Mouse (Mus musculus) midbrain, embryonic 11.5 days (tissue): ENCODE measurements around the gene Slc18a3. TPM values are rescaled to one million over a fixed set of nuclear protein-coding genes. Genes with fewer than 3 reads are reported as not detected.
A peak's percentile ranks its signal among the peaks of the same experiment; 100 is the strongest.

ENCODE experiments used
- ATAC-seq: fragments of 200-750 bp; cut with Nextera tagmentation; 2 replicates; pipeline ENCODE4 v1.8.0; 2017; ENCODE audit warnings: moderate TSS enrichment, moderate library complexity; ENCODE audit not compliant: low FRiP score
- DNase-seq: peaks from one replicate; pipeline ENCODE4 v3.0.0; 2015; ENCODE audit warnings: low spot score; ENCODE audit errors: missing footprints
- H3K27ac ChIP-seq: fragments of 300-500 bp; sonication (generic); 2 replicates; pipeline ENCODE4 v1.5.1; 2014; ENCODE audit warnings: low read depth, low read length
- H3K27me3 ChIP-seq: fragments of 300-500 bp; sonication (generic); 2 replicates; pipeline ENCODE4 v1.6.1; 2014; ENCODE audit warnings: mild to moderate bottlenecking, low read length, moderate library complexity, mixed read lengths; ENCODE audit not compliant: control insufficient read depth, insufficient read depth
- H3K36me3 ChIP-seq: fragments of 300-500 bp; sonication (generic); 2 replicates; pipeline ENCODE4 v1.6.1; 2014; ENCODE audit warnings: mild to moderate bottlenecking, low read length, moderate library complexity, mixed read lengths; ENCODE audit not compliant: control insufficient read depth, insufficient read depth
- H3K4me1 ChIP-seq: fragments of 300-500 bp; sonication (generic); 2 replicates; pipeline ENCODE4 v1.6.1; 2014; ENCODE audit warnings: low read length; ENCODE audit not compliant: control insufficient read depth, insufficient read depth
- H3K4me2 ChIP-seq: fragments of 300-500 bp; sonication (generic); 2 replicates; pipeline ENCODE4 v1.6.1; 2014; ENCODE audit warnings: mild to moderate bottlenecking, moderate library complexity
- H3K4me3 ChIP-seq: fragments of 300-500 bp; sonication (generic); 2 replicates; pipeline ENCODE4 v1.5.1; 2014; ENCODE audit warnings: low read depth, low read length
- H3K9ac ChIP-seq: fragments of 300-500 bp; sonication (generic); 2 replicates; pipeline ENCODE4 v1.6.1; 2014; ENCODE audit warnings: low read length
- H3K9me3 ChIP-seq: fragments of 300-500 bp; sonication (generic); 2 replicates; pipeline ENCODE4 v1.6.1; 2016; ENCODE audit warnings: low read length; ENCODE audit not compliant: control insufficient read depth
- WGBS: fragments of 180-500 bp; shearing (Covaris S2); extraction: QIAGEN DNeasy Blood & Tissue Kit; methylation state at CpG from one replicate; pipeline ENCODE4 v1.1.7; 2014; 5-methylcytosine and 5-hydroxymethylcytosine counted together
- polyA plus RNA-seq: library from polyadenylated mRNA; unstranded; fragments of >200 nt; fragmentation: Nextera tagmentation; extraction: Ambion mirVana; gene quantifications from 2 replicates; pipeline ENCODE4 v1.2.1, GENCODE M21; 2014

Slc18a3 gene
- polyA plus RNA-seq, 1 experiment from 2014 or later, result 0.19 TPM

DNA sequence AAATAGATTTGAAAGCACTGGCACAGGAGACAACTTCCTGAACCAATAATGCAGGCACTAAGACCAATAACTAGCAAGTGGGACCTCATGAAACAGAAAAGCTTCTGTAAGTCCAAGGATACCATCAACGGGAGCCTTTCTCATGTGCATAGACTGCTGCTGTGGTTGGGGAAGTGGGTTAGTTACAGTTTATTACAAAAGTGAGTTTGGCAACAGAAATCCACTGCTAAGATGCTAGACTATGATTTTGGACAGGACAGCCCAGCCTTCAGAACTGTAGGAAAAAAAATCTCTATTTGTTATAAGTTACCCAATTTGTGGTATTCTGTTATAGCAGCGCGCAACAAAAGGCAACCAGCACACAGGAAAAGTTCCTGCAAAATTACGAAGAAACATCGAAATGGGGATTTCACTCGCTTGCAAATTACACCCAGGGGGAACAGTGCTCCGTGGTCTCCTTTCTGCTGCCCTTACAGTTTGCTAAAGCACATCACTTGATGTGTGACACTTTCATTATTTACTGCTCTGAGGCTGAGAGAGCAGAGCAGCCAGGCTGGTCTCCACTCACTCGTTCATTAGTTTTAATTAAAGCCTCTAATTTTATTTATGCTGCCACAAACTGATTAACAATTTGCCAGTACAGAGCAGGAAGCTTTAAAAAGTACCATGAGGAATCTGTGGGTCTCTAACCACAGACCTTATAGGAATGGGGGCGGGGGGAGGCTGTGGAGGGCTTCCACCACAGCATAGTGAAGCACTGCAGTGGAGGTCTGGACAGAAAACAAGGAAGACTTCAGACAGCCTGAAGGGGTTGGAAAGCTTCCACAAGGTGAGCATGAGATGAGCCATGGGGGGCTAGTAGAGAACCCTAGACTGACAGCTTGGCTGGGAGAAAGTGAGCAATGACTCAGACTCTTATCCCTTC is 38.4 kb upstream of the Slc18a3 start:
- no peaks in the 10 kb centered on the region for H3K36me3 ChIP-seq
- WGBS, result 83% methylated on average over 9 of the region's 9 CpGs
- no peaks in the 10 kb centered on the region for H3K27me3 ChIP-seq
- no peak overlapping the region for H3K27ac ChIP-seq
- no peak overlapping the region for H3K4me3 ChIP-seq
- no peak overlapping the region for H3K9ac ChIP-seq
- ATAC-seq (no peak), DNase-seq (no peak)
- H3K4me2 ChIP-seq, result no peak overlapping the region
- no peaks in the 10 kb centered on the region for H3K9me3 ChIP-seq
- H3K4me1 ChIP-seq, result no peaks in the 10 kb centered on the region

DNA sequence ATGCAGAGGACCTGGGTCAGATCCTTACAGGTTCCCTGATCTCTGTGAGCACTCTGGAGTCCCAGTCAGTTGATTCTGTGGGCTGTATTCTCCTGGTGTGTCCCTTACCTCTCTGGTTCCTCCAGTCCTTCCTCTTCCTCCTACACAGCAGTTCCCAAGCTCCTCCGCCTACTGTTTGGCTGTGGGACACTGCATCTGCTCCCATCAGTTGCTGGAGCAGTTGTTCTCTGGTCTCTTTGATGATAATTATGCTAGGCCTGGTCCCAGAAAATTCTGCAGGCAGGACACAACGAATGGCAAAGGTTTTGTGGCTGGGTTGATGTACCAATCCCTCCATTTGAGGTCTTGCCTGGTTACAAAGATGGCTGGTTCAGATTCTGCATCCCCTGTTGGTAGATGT is 36.7 kb upstream of the Slc18a3 start:
- Histone ChIP-seq H3K4me3 (no peak overlapping the region), H3K4me2 (no peak overlapping the region), H3K9me3 (no peaks in the 10 kb centered on the region), H3K27me3 (no peaks in the 10 kb centered on the region), H3K36me3 (no peaks in the 10 kb centered on the region), H3K9ac (no peak overlapping the region), H3K4me1 (no peaks in the 10 kb centered on the region), H3K27ac (no peak overlapping the region)
- DNase-seq, result no peak
- WGBS, result 72% methylated on average over 2 of the region's 2 CpGs
- ATAC-seq, result no peak

DNA sequence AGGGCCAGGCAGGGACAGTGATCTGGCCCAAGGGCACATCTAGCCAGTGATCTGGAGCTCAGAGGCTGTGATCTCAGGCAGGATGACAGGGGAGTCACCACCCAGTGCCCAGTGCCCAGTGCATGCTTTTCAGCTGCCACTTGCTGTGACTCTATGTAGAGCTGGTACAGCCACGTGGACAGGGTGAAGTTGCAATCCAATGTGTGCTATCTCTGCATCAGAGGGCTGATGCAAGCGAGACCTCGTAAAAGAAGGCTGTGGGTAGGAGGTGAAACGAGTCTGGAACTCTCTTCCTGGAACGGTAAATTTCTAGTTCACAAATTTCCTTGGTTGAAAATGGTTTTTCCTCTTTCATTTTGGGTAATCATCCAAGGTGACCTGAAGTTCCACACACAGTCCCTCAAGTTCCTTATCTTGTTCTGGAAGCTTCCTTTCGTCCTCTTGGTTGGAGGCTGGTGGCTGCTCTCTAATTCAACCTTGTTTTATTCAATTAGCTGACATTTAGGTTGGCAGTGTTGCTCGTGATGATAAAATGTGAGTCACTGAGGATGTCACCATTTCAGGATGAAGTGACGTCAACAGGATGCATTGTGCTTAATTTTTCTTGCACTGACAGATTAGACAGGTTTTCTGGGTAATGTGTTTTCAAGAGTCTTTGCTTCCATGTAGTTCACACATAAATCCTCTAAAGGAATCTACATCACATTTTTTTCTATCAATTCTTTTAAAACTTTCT is 31.6 kb upstream of the Slc18a3 start:
- DNase-seq (no peak), ATAC-seq (no peak)
- H3K4me3 ChIP-seq, result no peak overlapping the region
- no peaks in the 10 kb centered on the region for H3K9me3 ChIP-seq
- no peaks in the 10 kb centered on the region for H3K27me3 ChIP-seq
- H3K9ac ChIP-seq, result no peak overlapping the region
- 80% methylated on average over 8 of the region's 8 CpGs for WGBS
- H3K4me2 ChIP-seq, result no peak overlapping the region
- H3K4me1 ChIP-seq, result peaks cover 2% of the 10 kb centered on the region; the same call in 1 of the 2 replicates
- no peaks in the 10 kb centered on the region for H3K36me3 ChIP-seq
- H3K27ac ChIP-seq, result no peak overlapping the region

- ATAC-seq (no peak), DNase-seq (no peak)
- H3K9me3 ChIP-seq, result no peaks in the 10 kb centered on the region
- no peaks in the 10 kb centered on the region for H3K27me3 ChIP-seq
- H3K4me2 ChIP-seq, result peak overlapping the region; percentile 30
- no peak overlapping the region for H3K4me3 ChIP-seq
- no peaks in the 10 kb centered on the region for H3K36me3 ChIP-seq
- no peak overlapping the region for H3K9ac ChIP-seq
- peaks cover 2% of the 10 kb centered on the region; the same call in 1 of the 2 replicates for H3K4me1 ChIP-seq
- no peak overlapping the region for H3K27ac ChIP-seq
- WGBS, result 30% methylated on average over 13 of the region's 13 CpGs
Observed at GRCm38 (mm10) chr14:32492521-32492920, 27.9 kb upstream of the Slc18a3 start.

GRCm38 (mm10) chr14:32482061-32482460 is 17.4 kb upstream of the Slc18a3 start:
- no peaks in the 10 kb centered on the region for H3K4me1 ChIP-seq
- no peaks in the 10 kb centered on the region for H3K36me3 ChIP-seq
- H3K27me3 ChIP-seq, result no peaks in the 10 kb centered on the region
- no peak overlapping the region for H3K4me2 ChIP-seq
- no peak overlapping the region for H3K27ac ChIP-seq
- H3K4me3 ChIP-seq, result no peak overlapping the region
- 9% methylated on average over 3 of the region's 3 CpGs for WGBS
- DNase-seq (no peak), ATAC-seq (no peak)
- H3K9ac ChIP-seq, result no peak overlapping the region
- no peaks in the 10 kb centered on the region for H3K9me3 ChIP-seq

- 48% methylated on average over 1 of the region's 1 CpGs for WGBS
- Histone ChIP-seq H3K4me3 (no peak overlapping the region), H3K4me2 (no peak overlapping the region), H3K4me1 (no peaks in the 10 kb centered on the region), H3K27ac (no peak overlapping the region), H3K36me3 (no peaks in the 10 kb centered on the region), H3K9me3 (no peaks in the 10 kb centered on the region), H3K27me3 (no peaks in the 10 kb centered on the region), H3K9ac (no peak overlapping the region)
- no peak for DNase-seq
- ATAC-seq, result no peak
Observed at GRCm38 (mm10) chr14:32477581-32477980, 12.9 kb upstream of the Slc18a3 start.

GRCm38 (mm10) chr14:32476559-32476958 is 11.9 kb upstream of the Slc18a3 start:
- Histone ChIP-seq H3K9ac (no peak overlapping the region), H3K4me3 (no peak overlapping the region), H3K4me2 (no peak overlapping the region), H3K9me3 (no peaks in the 10 kb centered on the region), H3K27me3 (no peaks in the 10 kb centered on the region), H3K4me1 (no peaks in the 10 kb centered on the region), H3K27ac (no peak overlapping the region), H3K36me3 (no peaks in the 10 kb centered on the region)
- 79% methylated on average over 6 of the region's 6 CpGs for WGBS
- ATAC-seq (no peak), DNase-seq (no peak)

DNA sequence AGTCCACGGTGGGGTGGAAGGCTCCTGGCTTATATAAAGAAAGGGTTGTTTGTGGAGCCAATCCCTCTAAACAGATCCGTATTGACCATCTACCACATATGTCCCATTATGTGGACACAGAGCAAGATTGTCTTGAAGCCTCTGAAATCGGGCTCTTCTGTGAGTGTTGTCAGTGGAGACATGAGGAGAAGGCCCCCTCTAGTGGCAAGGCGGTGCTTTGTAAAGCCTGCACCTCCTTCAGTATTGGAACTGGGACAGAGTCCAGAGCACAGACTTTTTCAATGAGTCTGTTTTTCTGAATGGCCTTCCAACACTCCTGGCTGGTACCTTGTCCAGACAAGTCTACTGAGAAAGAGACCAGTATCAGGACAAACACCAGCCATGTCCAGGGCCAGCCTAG is 8.3 kb upstream of the Slc18a3 start:
- Histone ChIP-seq H3K27me3 (no peaks in the 10 kb centered on the region), H3K9ac (no peak overlapping the region), H3K4me1 (no peaks in the 10 kb centered on the region), H3K4me3 (no peak overlapping the region), H3K36me3 (no peaks in the 10 kb centered on the region), H3K4me2 (no peak overlapping the region), H3K9me3 (no peaks in the 10 kb centered on the region), H3K27ac (no peak overlapping the region)
- ATAC-seq, result no peak
- WGBS, result 15% methylated on average over 4 of the region's 4 CpGs
- peak; percentile 90 for DNase-seq

GRCm38 (mm10) chr14:32467606-32468005 is 3.0 kb upstream of the Slc18a3 start:
- no peak for ATAC-seq
- Histone ChIP-seq H3K9ac (no peak overlapping the region), H3K4me2 (no peak overlapping the region), H3K4me1 (peaks cover 8% of the 10 kb centered on the region), H3K27ac (no peak overlapping the region), H3K27me3 (peaks cover 48% of the 10 kb centered on the region), H3K36me3 (no peaks in the 10 kb centered on the region), H3K4me3 (no peak overlapping the region), H3K9me3 (no peaks in the 10 kb centered on the region)
- no peak for DNase-seq
- WGBS, result 9% methylated on average over 5 of the region's 5 CpGs
